In the genomic region with DNA sequence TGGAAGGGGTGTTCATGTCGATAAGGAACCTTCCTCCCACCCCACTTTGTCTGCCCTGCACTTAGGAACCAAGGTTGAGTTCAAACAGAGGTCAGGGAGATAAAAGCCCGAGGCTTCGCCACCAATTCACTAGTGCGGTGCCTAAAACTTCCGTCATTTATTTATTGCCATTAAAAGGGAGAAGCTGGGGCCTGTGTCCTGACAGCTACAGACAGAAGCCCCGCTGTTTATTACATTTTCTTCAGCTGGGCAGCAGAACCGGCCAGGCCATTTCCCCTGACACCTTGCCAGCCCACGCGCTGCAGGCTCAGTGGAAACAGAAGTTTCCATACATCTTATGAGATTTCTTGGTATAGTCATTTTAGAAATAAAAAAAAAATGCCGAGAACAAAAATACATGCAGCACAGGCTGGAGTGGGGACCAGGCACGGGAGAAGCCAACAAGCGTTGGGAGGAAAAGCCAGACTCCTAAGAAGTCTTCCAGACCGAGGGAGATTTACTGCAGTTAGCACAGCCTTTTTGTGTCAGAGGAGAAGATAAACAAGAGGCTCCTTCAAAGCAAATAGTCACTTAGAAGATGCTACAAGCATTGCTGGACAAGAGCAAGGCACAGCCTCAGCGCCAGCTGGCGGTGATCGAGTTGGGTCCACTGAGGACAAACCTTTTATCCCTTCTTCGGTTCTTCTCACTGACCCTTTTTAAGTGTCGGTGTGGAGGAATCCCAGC, we compare ENCODE assay signal across 9 mouse cellular contexts.
DNase-seq lines count a peak whose midpoint lies in the region; ATAC-seq lines count a peak whose summit lies in the region.
"Had no signal": no experiment of that assay in that cellular context is flagged by ENCODE, and none has a peak within 500 bp of the region (broad histone marks: within the 10 kb centered on the region; RNA-seq: fewer than 3 reads in every experiment).

No protein-coding gene starts in this region.

- no peak overlapping the region for H3K4me3 ChIP-seq in intestine, embryonic 14.5 days (ENCODE audit: low read depth, low read length)
- H3K4me3 ChIP-seq in liver, embryonic 11.5 days (ENCODE audit: low read depth, low read length): no peak overlapping the region
- H3K4me3 ChIP-seq: megakaryocyte, embryonic 14.5 days had no signal

- no peaks in the 10 kb centered on the region for H3K36me3 ChIP-seq in intestine, embryonic 14.5 days (ENCODE audit: control insufficient read depth, insufficient read depth, low read length)
- no peaks in the 10 kb centered on the region for H3K36me3 ChIP-seq in liver, embryonic 11.5 days (ENCODE audit: control insufficient read depth, insufficient read depth, low read length)

- peaks cover 20% of the 10 kb centered on the region for H3K4me1 ChIP-seq in intestine, embryonic 14.5 days (replicated peaks; ENCODE audit: control insufficient read depth, insufficient read depth, low read length)
- H3K4me1 ChIP-seq in liver, embryonic 11.5 days (replicated peaks; ENCODE audit: control insufficient read depth, insufficient read depth, low read length): peaks cover 9% of the 10 kb centered on the region; the same call in 1 of the 2 replicates

- no peaks in the 10 kb centered on the region for H3K9me3 ChIP-seq in intestine, embryonic 14.5 days (ENCODE audit: control insufficient read depth, low read length)
- no peaks in the 10 kb centered on the region for H3K9me3 ChIP-seq in liver, embryonic 11.5 days (ENCODE audit: control insufficient read depth, low read length)
- H3K9me3 ChIP-seq: megakaryocyte, embryonic 14.5 days had no signal

- peak overlapping the region; percentile 57 for H3K27ac ChIP-seq in intestine, embryonic 14.5 days (ENCODE audit: low read depth)
- peak overlapping the region; percentile 55 for H3K27ac ChIP-seq in liver, embryonic 11.5 days (ENCODE audit: low read depth, low read length)

- H3K9ac ChIP-seq in intestine, embryonic 14.5 days (ENCODE audit: low read length): no peak overlapping the region
- H3K9ac ChIP-seq in liver, embryonic 11.5 days (ENCODE audit: low read depth, low read length): no peak overlapping the region

- H3K27me3 ChIP-seq in intestine, embryonic 14.5 days (replicated peaks; ENCODE audit: control insufficient read depth, insufficient read depth, low read length): no peaks in the 10 kb centered on the region
- H3K27me3 ChIP-seq in liver, embryonic 11.5 days (replicated peaks; ENCODE audit: control insufficient read depth, insufficient read depth, low read length): no peaks in the 10 kb centered on the region

- ATAC-seq in intestine, embryonic 14.5 days (replicated peaks; ENCODE audit: low FRiP score, low TSS enrichment, low read depth): peak; percentile 81
- 0 out of 2 replicates have a peak, but pooled peaks have one; percentile 26 for ATAC-seq in liver, embryonic 11.5 days (replicated peaks; ENCODE audit: low FRiP score)

- peak overlapping the region; percentile 41 for H3K4me2 ChIP-seq in intestine, embryonic 14.5 days (ENCODE audit: low read length)
- H3K4me2 ChIP-seq in liver, embryonic 11.5 days: peak overlapping the region; percentile 23

- DNase-seq in adrenal gland, postnatal 14 days: peak; percentile 24
- DNase-seq in adrenal gland, postnatal 4 days (ENCODE audit: low spot score in 2 of 2): no peak
- DNase-seq in MN1 (ENCODE audit: low spot score): peak; percentile 11
- DNase-seq in gastrocnemius, adult 8-10 months (ENCODE audit: low spot score in 2 of 2): peak; percentile 4 to 15
- DNase-seq in intestine, embryonic 14.5 days (ENCODE audit: low spot score): peak; percentile 69
- DNase-seq in liver, embryonic 11.5 days (ENCODE audit: low spot score): no peak
- peak; percentile 30 for DNase-seq in retina, postnatal 1 day
- DNase-seq in spleen, adult 12 weeks (ENCODE audit: low spot score): no peak

- WGBS in intestine, embryonic 14.5 days: 5% methylated on average over 18 of the region's 18 CpGs
- WGBS in liver, embryonic 11.5 days: 31% methylated on average over 18 of the region's 18 CpGs

Comparison
In these comparisons a context has a peak if more than half of its experiments do, and no peak if none do; other contexts are left out.
1. DNase-seq: peak in adrenal gland, postnatal 14 days (single experiment), MN1 (single experiment), gastrocnemius, adult 8-10 months (2 of 2), intestine, embryonic 14.5 days (single experiment) and retina, postnatal 1 day (single experiment); none in adrenal gland, postnatal 4 days (0 of 2), liver, embryonic 11.5 days (single experiment) and spleen, adult 12 weeks (single experiment).